Mouse (Mus musculus): ENCODE measurements around the gene Tectb. TPM values are rescaled to one million over a fixed set of nuclear protein-coding genes. Genes with fewer than 3 reads are reported as not detected.
A peak's percentile ranks its signal among the peaks of the same experiment; 100 is the strongest.

Tectb gene
- polyA plus RNA-seq, 1 experiment from 2014 or later = not detected

GRCm38 (mm10) chr19:55195574-55195973, 15.0 kb downstream of the Tectb start:
- H3K27ac ChIP-seq = no peak overlapping the region
- H3K4me3 ChIP-seq = no peak overlapping the region
- no peaks in the 10 kb centered on the region for H3K36me3 ChIP-seq (replicated peaks)
- peaks cover 5% of the 10 kb centered on the region; the same call in 1 of the 2 replicates for H3K4me1 ChIP-seq
- no peaks in the 10 kb centered on the region for H3K9me3 ChIP-seq
- peaks cover 7% of the 10 kb centered on the region; the same call in 1 of the 2 replicates for H3K27me3 ChIP-seq (ENCODE audit: poor library complexity, severe bottlenecking)
- no peak for DNase-seq (ENCODE audit: extremely low spot score, low spot score)
- WGBS = 91% methylated on average over 3 of the region's 3 CpGs

GRCm38 (mm10) chr19:55198303-55198702, 17.8 kb downstream of the Tectb start:
- peak overlapping the region; percentile 41; the same call in 1 of the 2 replicates for H3K27ac ChIP-seq
- no peaks in the 10 kb centered on the region for H3K36me3 ChIP-seq (replicated peaks)
- peaks cover 7% of the 10 kb centered on the region; the same call in 1 of the 2 replicates for H3K27me3 ChIP-seq (ENCODE audit: poor library complexity, severe bottlenecking)
- no peaks in the 10 kb centered on the region for H3K9me3 ChIP-seq
- peak; percentile 75 for DNase-seq (ENCODE audit: extremely low spot score, low spot score)
- peak overlapping the region; percentile 25 for H3K4me3 ChIP-seq
- H3K4me1 ChIP-seq = peaks cover 3% of the 10 kb centered on the region; the same call in 1 of the 2 replicates
- WGBS = 34% methylated on average over 5 of the region's 5 CpGs

- no peak for DNase-seq (ENCODE audit: extremely low spot score, low spot score)
- H3K9me3 ChIP-seq = no peaks in the 10 kb centered on the region
- H3K36me3 ChIP-seq (replicated peaks) = no peaks in the 10 kb centered on the region
- H3K4me3 ChIP-seq = no peak overlapping the region
- no peak overlapping the region for H3K27ac ChIP-seq
- H3K27me3 ChIP-seq (ENCODE audit: poor library complexity, severe bottlenecking) = 0 out of 2 replicates have a peak, but pooled peaks cover 8% of the 10 kb centered on the region
- no peaks in the 10 kb centered on the region for H3K4me1 ChIP-seq
- 39% methylated on average over 8 of the region's 8 CpGs for WGBS
Observed at GRCm38 (mm10) chr19:55206482-55207138, 26.1 kb downstream of the Tectb start.

- H3K4me1 ChIP-seq = no peaks in the 10 kb centered on the region
- H3K4me3 ChIP-seq = no peak overlapping the region
- H3K27me3 ChIP-seq (ENCODE audit: poor library complexity, severe bottlenecking) = 0 out of 2 replicates have a peak, but pooled peaks cover 8% of the 10 kb centered on the region
- no peak overlapping the region for H3K27ac ChIP-seq
- H3K36me3 ChIP-seq (replicated peaks) = no peaks in the 10 kb centered on the region
- DNase-seq (ENCODE audit: extremely low spot score, low spot score) = no peak
- 59% methylated on average over 6 of the region's 6 CpGs for WGBS
- H3K9me3 ChIP-seq = no peaks in the 10 kb centered on the region
Observed at GRCm38 (mm10) chr19:55207205-55207604, 26.7 kb downstream of the Tectb start.

GRCm38 (mm10) chr19:55207746-55208538, 27.4 kb downstream of the Tectb start:
- WGBS = 69% methylated on average over 25 of the region's 25 CpGs
- Histone ChIP-seq H3K27me3 (ENCODE audit: poor library complexity, severe bottlenecking) (0 out of 2 replicates have a peak, but pooled peaks cover 8% of the 10 kb centered on the region), H3K4me3 (no peak overlapping the region), H3K9me3 (no peaks in the 10 kb centered on the region), H3K36me3 (replicated peaks) (no peaks in the 10 kb centered on the region), H3K27ac (no peak overlapping the region), H3K4me1 (no peaks in the 10 kb centered on the region)
- no peak for DNase-seq (ENCODE audit: extremely low spot score, low spot score)

GRCm38 (mm10) chr19:55208654-55209053, 28.1 kb downstream of the Tectb start:
- H3K4me1 ChIP-seq = no peaks in the 10 kb centered on the region
- no peak overlapping the region for H3K4me3 ChIP-seq
- H3K27me3 ChIP-seq (ENCODE audit: poor library complexity, severe bottlenecking) = 0 out of 2 replicates have a peak, but pooled peaks cover 8% of the 10 kb centered on the region
- no peak for DNase-seq (ENCODE audit: extremely low spot score, low spot score)
- no peaks in the 10 kb centered on the region for H3K9me3 ChIP-seq
- no peak overlapping the region for H3K27ac ChIP-seq
- WGBS = 80% methylated on average over 4 of the region's 4 CpGs
- no peaks in the 10 kb centered on the region for H3K36me3 ChIP-seq (replicated peaks)

GRCm38 (mm10) chr19:55209084-55209483, 28.6 kb downstream of the Tectb start:
- no peaks in the 10 kb centered on the region for H3K4me1 ChIP-seq
- no peaks in the 10 kb centered on the region for H3K9me3 ChIP-seq
- no peaks in the 10 kb centered on the region for H3K36me3 ChIP-seq (replicated peaks)
- DNase-seq (ENCODE audit: extremely low spot score, low spot score) = no peak
- H3K4me3 ChIP-seq = no peak overlapping the region
- H3K27me3 ChIP-seq (ENCODE audit: poor library complexity, severe bottlenecking) = 0 out of 2 replicates have a peak, but pooled peaks cover 8% of the 10 kb centered on the region
- WGBS = 92% methylated on average over 3 of the region's 3 CpGs
- H3K27ac ChIP-seq = no peak overlapping the region

- no peaks in the 10 kb centered on the region for H3K9me3 ChIP-seq
- no peak overlapping the region for H3K27ac ChIP-seq
- DNase-seq (ENCODE audit: extremely low spot score, low spot score) = no peak
- H3K4me3 ChIP-seq = no peak overlapping the region
- H3K4me1 ChIP-seq = no peaks in the 10 kb centered on the region
- 90% methylated on average over 1 of the region's 1 CpGs for WGBS
- H3K27me3 ChIP-seq (ENCODE audit: poor library complexity, severe bottlenecking) = 0 out of 2 replicates have a peak, but pooled peaks cover 8% of the 10 kb centered on the region
- H3K36me3 ChIP-seq (replicated peaks) = no peaks in the 10 kb centered on the region
Observed at GRCm38 (mm10) chr19:55211698-55212097, 31.2 kb downstream of the Tectb start.

- peaks cover 9% of the 10 kb centered on the region for H3K4me1 ChIP-seq
- H3K4me3 ChIP-seq = no peak overlapping the region
- no peaks in the 10 kb centered on the region for H3K9me3 ChIP-seq
- 89% methylated on average over 12 of the region's 12 CpGs for WGBS
- no peak for DNase-seq (ENCODE audit: extremely low spot score, low spot score)
- H3K27ac ChIP-seq = no peak overlapping the region
- H3K27me3 ChIP-seq (ENCODE audit: poor library complexity, severe bottlenecking) = no peaks in the 10 kb centered on the region; the same call in 1 of the 2 replicates
- no peaks in the 10 kb centered on the region for H3K36me3 ChIP-seq (replicated peaks)
Observed at GRCm38 (mm10) chr19:55213617-55214340, 33.2 kb downstream of the Tectb start.

- H3K4me3 ChIP-seq = no peak overlapping the region
- H3K36me3 ChIP-seq (replicated peaks) = no peaks in the 10 kb centered on the region
- H3K27ac ChIP-seq = no peak overlapping the region
- peaks cover 16% of the 10 kb centered on the region for H3K4me1 ChIP-seq
- H3K9me3 ChIP-seq = no peaks in the 10 kb centered on the region
- peaks cover 7% of the 10 kb centered on the region for H3K27me3 ChIP-seq (ENCODE audit: poor library complexity, severe bottlenecking)
- no peak for DNase-seq (ENCODE audit: extremely low spot score, low spot score)
- 90% methylated on average over 4 of the region's 4 CpGs for WGBS
Observed at GRCm38 (mm10) chr19:55216876-55217275, 36.3 kb downstream of the Tectb start.

- no peak for DNase-seq (ENCODE audit: extremely low spot score, low spot score)
- Histone ChIP-seq H3K4me3 (no peak overlapping the region), H3K27ac (no peak overlapping the region), H3K4me1 (peaks cover 16% of the 10 kb centered on the region), H3K9me3 (no peaks in the 10 kb centered on the region), H3K27me3 (ENCODE audit: poor library complexity, severe bottlenecking) (peaks cover 7% of the 10 kb centered on the region), H3K36me3 (replicated peaks) (no peaks in the 10 kb centered on the region)
- 88% methylated on average over 9 of the region's 9 CpGs for WGBS
Observed at GRCm38 (mm10) chr19:55217365-55217764, 36.8 kb downstream of the Tectb start.

- 2% methylated on average over 20 of the region's 20 CpGs for WGBS
- DNase-seq (ENCODE audit: extremely low spot score, low spot score) = peak; percentile 87
Observed at GRCm38 (mm10) chr19:55218192-55218739, 37.7 kb downstream of the Tectb start.

More at GRCm38 (mm10) chr19:55218192-55218739, 37.7 kb downstream of the Tectb start:
- H3K36me3 ChIP-seq (replicated peaks) = no peaks in the 10 kb centered on the region
- H3K27ac ChIP-seq = peak overlapping the region; percentile 63
- no peaks in the 10 kb centered on the region for H3K9me3 ChIP-seq
- H3K27me3 ChIP-seq (ENCODE audit: poor library complexity, severe bottlenecking) = peaks cover 7% of the 10 kb centered on the region
- H3K4me1 ChIP-seq = peaks cover 20% of the 10 kb centered on the region
- peak overlapping the region; percentile 52 for H3K4me3 ChIP-seq
